Mouse (Mus musculus) retina, adult 2 months (tissue): ENCODE results near the gene Rabggtb.
"Not testable (repeated sequence)": the region's sequence is repeated elsewhere in the genome, so short reads cannot be mapped to it uniquely, and the experiment has no call there.

Experiments
- DNase-seq: peaks from one replicate; pipeline ENCODE4 v3.0.0-alpha.2; 2012; ENCODE audit warnings: low read depth, low spot score

The Rabggtb gene

DNA sequence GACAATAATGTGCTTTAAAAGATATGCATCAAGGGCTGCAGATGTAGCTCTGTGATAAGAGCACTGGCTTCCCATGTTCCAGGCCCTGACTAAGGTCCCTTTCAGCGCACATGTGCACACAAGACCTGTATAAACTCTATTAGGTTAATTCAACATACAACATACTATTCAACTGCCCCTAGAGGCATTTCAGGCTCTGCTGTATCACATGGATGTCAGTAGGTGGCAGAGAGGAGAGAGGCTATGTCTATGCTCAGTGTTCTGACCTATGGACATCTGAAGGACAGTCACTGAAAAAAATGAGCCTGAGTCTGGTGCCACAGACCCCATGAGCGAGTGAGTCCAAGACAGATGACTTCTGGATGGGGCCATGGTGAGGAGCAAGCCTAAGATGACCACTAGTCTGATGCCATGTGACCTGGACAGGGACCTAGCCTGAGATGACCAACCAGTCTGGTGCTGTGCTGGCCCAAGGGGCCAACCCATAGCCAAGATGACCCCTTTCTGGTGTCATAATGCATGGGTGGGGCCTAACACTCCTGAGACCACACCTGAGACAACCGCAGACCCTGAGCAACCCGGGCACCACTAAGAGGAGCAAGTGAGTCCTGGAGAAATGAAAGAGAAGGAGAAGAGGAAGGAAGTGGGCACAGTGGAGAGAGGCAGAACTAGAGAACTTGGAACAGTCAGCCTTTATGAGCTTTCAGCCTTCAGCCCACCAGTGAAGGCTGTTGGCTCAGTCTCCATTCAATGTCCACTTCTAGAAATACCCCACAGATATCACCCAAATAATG is 48.0 kb downstream of the Rabggtb start:
- DNase-seq = no peak

DNA sequence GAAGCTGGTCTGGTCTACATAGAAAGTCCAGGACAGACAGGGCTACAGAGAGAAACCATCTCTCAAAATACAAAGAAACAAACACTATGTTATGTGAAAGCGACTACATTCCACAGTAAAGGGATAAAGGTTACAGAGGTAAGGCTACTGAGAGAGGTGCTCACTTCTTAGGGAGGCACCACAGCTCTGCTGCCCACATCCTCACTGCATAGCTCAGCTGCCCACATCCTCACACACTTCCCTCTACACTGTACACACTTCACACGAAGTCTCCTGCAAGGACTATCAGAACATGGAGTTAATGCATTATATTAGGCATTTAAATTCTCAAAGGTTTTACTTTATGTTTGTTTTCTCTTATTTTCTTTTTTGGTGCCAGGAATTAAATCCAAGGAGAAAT is 49.0 kb downstream of the Rabggtb start:
- DNase-seq = no peak

DNA sequence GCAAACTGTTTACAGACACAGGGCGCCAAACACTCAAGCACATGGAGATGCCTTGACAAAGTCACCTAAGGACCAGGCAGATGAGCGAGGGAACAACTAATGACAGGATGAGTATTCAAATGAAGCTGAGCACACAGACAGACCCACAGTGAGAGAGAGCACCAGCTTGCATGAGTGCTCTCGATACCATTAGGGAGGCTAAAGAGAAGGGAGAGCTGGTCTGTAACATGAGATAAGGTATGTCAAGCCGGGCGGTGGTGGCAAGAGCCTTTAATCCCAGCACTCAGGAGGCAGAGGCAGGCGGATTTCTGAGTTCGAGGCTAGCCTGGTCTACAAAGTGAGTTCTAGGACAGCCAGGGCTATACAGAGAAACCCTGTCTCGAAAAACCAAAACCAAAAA is 52.4 kb downstream of the Rabggtb start:
- DNase-seq = not testable (repeated sequence)

DNA sequence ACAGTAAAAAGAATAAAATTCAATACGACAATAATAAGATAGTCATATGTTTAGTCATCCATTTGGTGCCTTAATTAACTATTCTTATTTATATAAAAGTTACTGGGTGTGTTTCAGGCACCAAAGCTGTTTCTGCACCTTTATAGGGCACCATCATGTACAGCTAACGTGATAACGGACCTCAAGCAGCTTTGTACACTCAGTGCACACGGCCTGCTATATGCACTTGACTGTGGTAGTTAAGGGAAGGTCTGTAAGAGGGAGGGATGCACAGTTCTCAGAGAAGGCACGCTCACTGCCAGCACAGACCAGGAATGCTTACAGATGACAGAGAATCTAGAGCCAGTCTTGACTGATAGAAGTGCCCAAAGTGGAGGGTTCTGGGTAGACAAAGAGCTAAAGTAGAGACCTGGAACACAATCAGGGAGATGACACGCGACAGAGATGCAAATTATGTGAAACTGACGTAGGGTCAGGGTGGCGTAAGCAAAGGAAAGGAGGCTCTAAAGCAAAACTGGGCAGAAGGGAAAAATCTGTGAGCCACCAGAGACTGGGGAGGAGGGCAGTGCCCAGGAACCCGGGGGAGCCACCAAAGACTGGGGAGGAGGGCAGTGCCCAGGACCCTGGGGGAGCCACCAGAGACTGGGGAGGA is 54.3 kb downstream of the Rabggtb start:
- DNase-seq = no peak
